Mouse (Mus musculus) neutrophil, adult 59 days (primary cell): Measurements from ENCODE around the gene Faim2. TPM values are rescaled to one million over a fixed set of nuclear protein-coding genes. Genes with fewer than 3 reads are reported as not detected.

Experiments used
- total RNA-seq, 2 experiments: library from RNA; stranded (reverse); gene quantifications; 1 replicate in 1 of 2; 2 replicates in 1 of 2; pipeline ENCODE4 v1.2.4; 2023

Gene Faim2
- 1 to 10 TPM; 1.2 to 2.3 TPM for total RNA-seq

GRCm38 (mm10) chr15:99527629-99528353 is at the start of gene Faim2:
Gene Faim2 (minus strand): TSS chr15:99528165.

DNA sequence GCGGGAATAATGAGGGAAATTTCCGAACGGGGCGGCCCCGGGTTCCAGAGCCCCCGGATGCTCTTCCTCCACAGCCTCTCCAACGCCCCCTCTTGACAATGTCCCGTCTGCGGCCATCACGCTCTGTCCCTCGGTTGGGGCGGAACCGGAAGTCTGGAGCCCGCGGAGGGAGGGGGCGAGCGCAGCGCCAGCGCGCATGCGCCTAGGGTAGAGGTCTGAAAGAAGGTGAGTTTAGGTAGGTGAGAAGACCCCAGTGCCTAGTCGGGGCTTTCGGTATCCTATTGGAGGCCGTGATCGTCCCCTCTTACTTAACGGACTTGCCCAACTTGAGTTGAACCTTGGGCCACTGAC is 53.4 kb downstream of the Faim2 start, which contains the start of gene Bcdin3d:
Bcdin3d (minus strand) TSS at position 155 of the 351 bp plus-strand sequence.

GRCm38 (mm10) chr15:99457606-99458401 is 70.2 kb downstream of the Faim2 start, which contains the start of gene Nckap5l:
Gene Nckap5l (minus strand): TSS chr15:99457748.

Other genes starting within 250 kb of the Faim2 start
- gene Prpf40b, start 233.1 kb downstream of the Faim2 start, total RNA-seq, result 1 to 10 TPM; 1.1 to 1.5 TPM
- not detected for gene Fam186b, start 232.3 kb downstream of the Faim2 start, total RNA-seq
- 10 to 100 TPM; 51.0 to 51.2 TPM for gene Fmnl3, start 157.7 kb downstream of the Faim2 start, total RNA-seq
- 100 to 1,000 TPM; 553 to 562 TPM for gene Tmbim6, start 135.3 kb downstream of the Faim2 start, total RNA-seq
- 1 to 10 TPM; 2.6 to 3.2 TPM for gene Nckap5l, start 70.4 kb downstream of the Faim2 start, total RNA-seq
- gene Bcdin3d, start 53.4 kb downstream of the Faim2 start, total RNA-seq, result 1 to 10 TPM; 5.5 to 8.2 TPM
- gene Aqp2, start 50.9 kb upstream of the Faim2 start, total RNA-seq, result not detected
- not detected for gene Aqp5, start 62.6 kb upstream of the Faim2 start, total RNA-seq
- not detected for gene Aqp6, start 73.2 kb upstream of the Faim2 start, total RNA-seq
- gene Racgap1, start 123.5 kb upstream of the Faim2 start, total RNA-seq, result 10 to 100 TPM; 72.5 to 96.3 TPM
- not detected for gene Asic1, start 142.2 kb upstream of the Faim2 start, total RNA-seq
- 10 to 100 TPM; 17.8 to 24.4 TPM for gene Smarcd1, start 174.0 kb upstream of the Faim2 start, total RNA-seq
- gene Gm17349, start 177.3 kb upstream of the Faim2 start, total RNA-seq, result 1 to 10 TPM in 1 of 2 experiments, not detected in 1; 3.2 TPM
- gene Gpd1, start 189.3 kb upstream of the Faim2 start, total RNA-seq, result under 1 TPM in 1 of 2 experiments, not detected in 1; 0.16 TPM
- gene Cox14, start 197.5 kb upstream of the Faim2 start, total RNA-seq, result 10 to 100 TPM; 39.8 to 49.0 TPM
- 10 to 100 TPM; 25.6 to 36.2 TPM for gene Cers5, start 244.7 kb upstream of the Faim2 start, total RNA-seq